Mouse (Mus musculus) CH12.LX (cell line): ENCODE data around the gene B9d2.

Source experiments
- BHLHE40 ChIP-seq: IDR thresholded peaks from 2 replicates; pipeline ENCODE4 v1.6.1; 2011; ENCODE audit warnings: mild to moderate bottlenecking, low read depth, low read length, improper control_type of control experiment
- CHD1 ChIP-seq: IDR thresholded peaks from 2 replicates; pipeline ENCODE4 v1.6.1; 2012; ENCODE audit warnings: low read depth, low read length, improper control_type of control experiment, inconsistent platforms
- CTCF ChIP-seq, 2 experiments: IDR thresholded peaks in 1 of 2; conservative IDR thresholded peaks in 1 of 2; 2 replicates each; pipeline ENCODE4 v1.5.1; 2011 to 2012; ENCODE audit warnings: low read depth in 2 of 2, low read length in 2 of 2, improper control_type of control experiment in 1 of 2, inconsistent platforms in 1 of 2, mild to moderate bottlenecking in 1 of 2, moderate library complexity in 1 of 2
- EP300 ChIP-seq: IDR thresholded peaks from 2 replicates; pipeline ENCODE4 v1.6.1; 2011; ENCODE audit warnings: low read length, improper control_type of control experiment
- HCFC1 ChIP-seq: IDR thresholded peaks from 2 replicates; pipeline ENCODE4 v1.6.1; 2012; ENCODE audit warnings: low read depth, mild to moderate bottlenecking, inconsistent platforms, low read length, improper control_type of control experiment
- MAX ChIP-seq: IDR thresholded peaks from 2 replicates; pipeline ENCODE4 v1.6.1; 2011; ENCODE audit warnings: low read length, improper control_type of control experiment
- POLR2A ChIP-seq: IDR thresholded peaks from 2 replicates; pipeline ENCODE4 v1.6.1; 2011; ENCODE audit warnings: low read depth, mild to moderate bottlenecking, improper control_type of control experiment, low read length
- RAD21 ChIP-seq: IDR thresholded peaks from 2 replicates; pipeline ENCODE4 v1.6.1; 2011; ENCODE audit warnings: low read depth, mild to moderate bottlenecking, low read length, improper control_type of control experiment, moderate library complexity
- SMC3 ChIP-seq: IDR thresholded peaks from 2 replicates; pipeline ENCODE4 v1.6.1; 2011; ENCODE audit warnings: low read depth, low read length, improper control_type of control experiment
- USF2 ChIP-seq: conservative IDR thresholded peaks from 2 replicates; pipeline ENCODE4 v1.6.1; 2011; ENCODE audit warnings: low read depth, low read length, improper control_type of control experiment

GRCm38 (mm10) chr7:25703793-25704494, 23.4 kb downstream of the B9d2 start:
- TF ChIP-seq MAX (no peak), POLR2A (no peak), CTCF (conservative IDR thresholded peaks at IDR 0.05 in 1 of 2, IDR thresholded peaks at IDR 0.05 in 1 of 2; ENCODE audit: low read depth in 2 of 2, low read length in 2 of 2) (no peak), EP300 (no peak), SMC3 (no peak), RAD21 (no peak), CHD1 (no peak), BHLHE40 (no peak), HCFC1 (no peak), USF2 (no peak)
